Mouse (Mus musculus): ENCODE data around the gene Wrb. TPM values are rescaled to one million over a fixed set of nuclear protein-coding genes. Genes with fewer than 3 reads are reported as not detected.
A peak's percentile ranks its signal among the peaks of the same experiment; 100 is the strongest.
"Not testable (repeated sequence)": the region's sequence is repeated elsewhere in the genome, so short reads cannot be mapped to it uniquely, and the experiment has no call there.

Gene Wrb
- 38.2 and 51.0 TPM in 2 replicates for polyA plus RNA-seq (2012; rRNA removed)

- peak; percentile 99 for DNase-seq (ENCODE audit: low spot score)
These were observed at the start of gene Wrb for GRCm38 (mm10) chr16:96145110-96145800. Gene Wrb (plus strand): TSS chr16:96145407.

- DNase-seq (ENCODE audit: low spot score) = no peak
These were observed 49.2 kb upstream of the Wrb start for GRCm38 (mm10) chr16:96095966-96096365.

- DNase-seq (ENCODE audit: low spot score) = not testable (repeated sequence)
These were observed 47.4 kb upstream of the Wrb start for GRCm38 (mm10) chr16:96097811-96098210.

- no peak for DNase-seq (ENCODE audit: low spot score)
These were observed 42.2 kb upstream of the Wrb start for GRCm38 (mm10) chr16:96103036-96103435.

GRCm38 (mm10) chr16:96109673-96110072, 35.5 kb upstream of the Wrb start:
- no peak for DNase-seq (ENCODE audit: low spot score)

- DNase-seq (ENCODE audit: low spot score) = no peak
These were observed 34.4 kb upstream of the Wrb start for GRCm38 (mm10) chr16:96110655-96111345.

GRCm38 (mm10) chr16:96112769-96113168, 32.4 kb upstream of the Wrb start:
- no peak for DNase-seq (ENCODE audit: low spot score)

GRCm38 (mm10) chr16:96114729-96115128, 30.5 kb upstream of the Wrb start:
- DNase-seq (ENCODE audit: low spot score) = no peak

GRCm38 (mm10) chr16:96120022-96120623, 25.1 kb upstream of the Wrb start:
- DNase-seq (ENCODE audit: low spot score) = no peak

- DNase-seq (ENCODE audit: low spot score) = peak; percentile 34
These were observed 18.5 kb upstream of the Wrb start for GRCm38 (mm10) chr16:96126684-96127171.

- no peak for DNase-seq (ENCODE audit: low spot score)
These were observed 17.9 kb upstream of the Wrb start for GRCm38 (mm10) chr16:96127288-96127656.

GRCm38 (mm10) chr16:96127657-96128344, 17.4 kb upstream of the Wrb start, which contains the start of gene Hmgn1:
Gene Hmgn1 (minus strand): TSS chr16:96127729.
- peak; percentile 93 for DNase-seq (ENCODE audit: low spot score)

GRCm38 (mm10) chr16:96128466-96128865, 16.7 kb upstream of the Wrb start:
- DNase-seq (ENCODE audit: low spot score) = no peak

GRCm38 (mm10) chr16:96144748-96145109, 478 bp upstream of the Wrb start:
- not testable (repeated sequence) for DNase-seq (ENCODE audit: low spot score)

- DNase-seq (ENCODE audit: low spot score) = no peak
These were observed 607 bp downstream of the Wrb start for GRCm38 (mm10) chr16:96145814-96146213.

GRCm38 (mm10) chr16:96148834-96149233, 3.6 kb downstream of the Wrb start:
- DNase-seq (ENCODE audit: low spot score) = no peak

- no peak for DNase-seq (ENCODE audit: low spot score)
These were observed 4.1 kb downstream of the Wrb start for GRCm38 (mm10) chr16:96149311-96149710.

GRCm38 (mm10) chr16:96150995-96151394, 5.8 kb downstream of the Wrb start:
- peak; percentile 44 for DNase-seq (ENCODE audit: low spot score)

- DNase-seq (ENCODE audit: low spot score) = peak; percentile 61
These were observed 6.3 kb downstream of the Wrb start for GRCm38 (mm10) chr16:96151551-96151950.

- no peak for DNase-seq (ENCODE audit: low spot score)
These were observed 9.3 kb downstream of the Wrb start for GRCm38 (mm10) chr16:96154476-96154875.

- DNase-seq (ENCODE audit: low spot score) = no peak
These were observed 10.8 kb downstream of the Wrb start for GRCm38 (mm10) chr16:96156019-96156418.

- no peak for DNase-seq (ENCODE audit: low spot score)
These were observed 12.0 kb downstream of the Wrb start for GRCm38 (mm10) chr16:96157171-96157570.

Data from urinary bladder, adult 2 months (tissue).